Mouse (Mus musculus): ENCODE data around the gene Ppp6r2. TPM values are rescaled to one million over a fixed set of nuclear protein-coding genes. Genes with fewer than 3 reads are reported as not detected.

Gene Ppp6r2
- polyA plus RNA-seq, 1 experiment = 18.4 TPM

- no peak overlapping the region for H3K4me3 ChIP-seq (ENCODE audit: insufficient read depth, poor library complexity, severe bottlenecking)
Observed at GRCm38 (mm10) chr15:89336422-89336821, 125.1 kb downstream of the Ppp6r2 start.

More at GRCm38 (mm10) chr15:89336422-89336821, 125.1 kb downstream of the Ppp6r2 start:
- H3K36me3 ChIP-seq (ENCODE audit: control insufficient read depth, insufficient read depth) = no peaks in the 10 kb centered on the region
- no peaks in the 10 kb centered on the region for H3K79me2 ChIP-seq (ENCODE audit: control insufficient read depth, insufficient read depth)
- H3K79me3 ChIP-seq (ENCODE audit: low read depth) = no peaks in the 10 kb centered on the region
- H3ac ChIP-seq (ENCODE audit: control insufficient read depth, insufficient read length, low read depth) = no peak overlapping the region
- peaks cover 23% of the 10 kb centered on the region for H3K27me3 ChIP-seq (ENCODE audit: control insufficient read depth, insufficient read depth, insufficient read length)
- TF ChIP-seq MYOD1 (IDR thresholded peaks at IDR 0.05; ENCODE audit: control insufficient read depth, insufficient read length, low read depth) = no peak
- no peak for TF ChIP-seq CEBPB (IDR thresholded peaks at IDR 0.05; ENCODE audit: low read depth)
- no peak for TF ChIP-seq USF1 (IDR thresholded peaks at IDR 0.05; ENCODE audit: low read depth)
- TF ChIP-seq CTCF (IDR thresholded peaks at IDR 0.05; ENCODE audit: control insufficient read depth, insufficient read depth, insufficient read length) = no peak
- TF ChIP-seq MYOG (IDR thresholded peaks at IDR 0.05; ENCODE audit: control insufficient read depth, extremely low read depth, insufficient read length) = no peak
- TF ChIP-seq FOSL1 (IDR thresholded peaks at IDR 0.05; ENCODE audit: insufficient read depth, low read length, poor library complexity, severe bottlenecking) = no peak
- no peak for TF ChIP-seq MAX (IDR thresholded peaks at IDR 0.05)

Small RNAs within 50 kb of the gene (microRNA-seq; reads per million reads assigned to microRNA genes)
- 0.32 reads per million for gene Mir6958 (ENCODE audit: borderline microRNAs expressed)
- 1.1 reads per million, percentile 24 among the genes with 10 or more reads in this experiment for gene Mir6959 (ENCODE audit: borderline microRNAs expressed)
- gene Mir7118 (ENCODE audit: borderline microRNAs expressed) = 0.76 reads per million, percentile 16 among the genes with 10 or more reads in this experiment

Other genes with a start within 250 kb of the Ppp6r2 start
- gene Mlc1, start 232.5 kb upstream of the Ppp6r2 start, polyA plus RNA-seq (2012; fragmentation: generic; extraction: Trizol) = 0.02 TPM
- gene Mov10l1, start 228.6 kb upstream of the Ppp6r2 start, polyA plus RNA-seq (2012; fragmentation: generic; extraction: Trizol) = not detected
- gene Panx2, start 151.8 kb upstream of the Ppp6r2 start, polyA plus RNA-seq (2012; fragmentation: generic; extraction: Trizol) = not detected
- 74.1 TPM for gene Trabd, start 136.4 kb upstream of the Ppp6r2 start, polyA plus RNA-seq (2012; fragmentation: generic; extraction: Trizol)
- gene Selenoo, start 122.5 kb upstream of the Ppp6r2 start, polyA plus RNA-seq (2012; fragmentation: generic; extraction: Trizol) = 13.7 TPM
- gene Tubgcp6, start 88.4 kb upstream of the Ppp6r2 start, polyA plus RNA-seq (2012; fragmentation: generic; extraction: Trizol) = 19.0 TPM
- gene Hdac10, start 82.9 kb upstream of the Ppp6r2 start, polyA plus RNA-seq (2012; fragmentation: generic; extraction: Trizol) = 15.0 TPM
- 30.5 TPM for gene Mapk12, start 70.8 kb upstream of the Ppp6r2 start, polyA plus RNA-seq (2012; fragmentation: generic; extraction: Trizol)
- gene Mapk11, start 61.9 kb upstream of the Ppp6r2 start, polyA plus RNA-seq (2012; fragmentation: generic; extraction: Trizol) = 14.9 TPM
- gene Plxnb2, start 30.8 kb upstream of the Ppp6r2 start, polyA plus RNA-seq (2012; fragmentation: generic; extraction: Trizol) = 206 TPM
- gene Dennd6b, start 15.1 kb upstream of the Ppp6r2 start, polyA plus RNA-seq (2012; fragmentation: generic; extraction: Trizol) = 2.1 TPM
- gene Sbf1, start 103.8 kb downstream of the Ppp6r2 start, polyA plus RNA-seq (2012; fragmentation: generic; extraction: Trizol) = 143 TPM
- gene Adm2, start 111.2 kb downstream of the Ppp6r2 start, polyA plus RNA-seq (2012; fragmentation: generic; extraction: Trizol) = 7.0 TPM
- not detected for gene Miox, start 122.8 kb downstream of the Ppp6r2 start, polyA plus RNA-seq (2012; fragmentation: generic; extraction: Trizol)
- gene Lmf2, start 144.1 kb downstream of the Ppp6r2 start, polyA plus RNA-seq (2012; fragmentation: generic; extraction: Trizol) = 95.9 TPM
- 185 TPM for gene Ncaph2, start 144.2 kb downstream of the Ppp6r2 start, polyA plus RNA-seq (2012; fragmentation: generic; extraction: Trizol)
- 47.6 TPM for gene Sco2, start 162.3 kb downstream of the Ppp6r2 start, polyA plus RNA-seq (2012; fragmentation: generic; extraction: Trizol)
- gene Tymp, start 165.5 kb downstream of the Ppp6r2 start, polyA plus RNA-seq (2012; fragmentation: generic; extraction: Trizol) = 3.4 TPM
- not detected for gene Odf3b, start 167.7 kb downstream of the Ppp6r2 start, polyA plus RNA-seq (2012; fragmentation: generic; extraction: Trizol)
- gene Klhdc7b, start 173.4 kb downstream of the Ppp6r2 start, polyA plus RNA-seq (2012; fragmentation: generic; extraction: Trizol) = not detected
- not detected for gene Syce3, start 198.9 kb downstream of the Ppp6r2 start, polyA plus RNA-seq (2012; fragmentation: generic; extraction: Trizol)
- gene Cpt1b, start 214.3 kb downstream of the Ppp6r2 start, polyA plus RNA-seq (2012; fragmentation: generic; extraction: Trizol) = 2.5 TPM
- 0.33 TPM for gene C730034F03Rik, start 218.0 kb downstream of the Ppp6r2 start, polyA plus RNA-seq (2012; fragmentation: generic; extraction: Trizol)
- 0.06 TPM for gene Gm44502, start 218.1 kb downstream of the Ppp6r2 start, polyA plus RNA-seq (2012; fragmentation: generic; extraction: Trizol)
- 47.1 TPM for gene Chkb, start 218.4 kb downstream of the Ppp6r2 start, polyA plus RNA-seq (2012; fragmentation: generic; extraction: Trizol)
- gene Mapk8ip2, start 242.4 kb downstream of the Ppp6r2 start, polyA plus RNA-seq (2012; fragmentation: generic; extraction: Trizol) = not detected

Data from C2C12 (cell line).